Mouse (Mus musculus) bone marrow macrophage, adult 2 months (primary cell): ENCODE results near the gene Nog.

Experiments used
- CTCF ChIP-seq: IDR thresholded peaks from 2 replicates; pipeline ENCODE4 v1.5.1; 2012; ENCODE audit warnings: low read depth, mild to moderate bottlenecking, low read length, moderate library complexity
- POLR2A ChIP-seq: IDR thresholded peaks from 2 replicates; pipeline ENCODE4 v1.6.1; 2012; ENCODE audit warnings: mild to moderate bottlenecking, low read depth, low read length, borderline replicate concordance

DNA sequence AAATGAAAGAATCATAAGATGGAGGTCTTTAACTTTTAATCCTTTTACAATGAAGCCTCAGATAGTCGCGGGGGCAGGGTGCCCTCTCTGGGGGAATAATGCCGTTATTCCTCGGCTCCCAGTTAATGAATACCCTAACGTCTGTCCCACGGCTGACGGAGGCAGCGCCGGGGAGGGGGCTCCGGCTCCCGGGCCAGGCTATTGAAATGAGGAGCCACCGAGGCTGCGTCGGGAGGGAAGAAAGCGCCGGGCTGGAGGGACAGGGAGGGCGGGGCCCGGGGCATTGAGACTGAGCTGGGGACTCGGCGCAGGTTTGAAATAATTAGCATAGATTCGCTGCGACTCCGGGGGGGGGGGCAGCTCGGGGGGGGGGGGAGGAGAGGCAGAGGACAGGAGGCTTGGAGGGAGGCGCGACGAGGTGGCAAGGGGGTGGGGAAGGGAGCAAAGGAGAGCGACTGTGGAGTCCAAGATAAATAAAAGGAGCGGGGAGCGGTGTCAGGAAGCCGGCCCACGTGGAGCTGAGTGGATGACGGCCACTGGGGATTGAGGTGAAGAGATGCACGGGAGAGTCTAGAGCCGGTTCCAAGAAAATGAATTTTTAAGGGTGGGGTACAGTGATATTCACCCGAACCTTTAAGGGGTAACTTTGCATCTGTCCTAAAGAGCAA is 2.9 kb downstream of the Nog start:
- TF ChIP-seq CTCF (no peak), POLR2A (no peak)
